Mouse (Mus musculus): ENCODE data around the gene C9.

GRCm38 (mm10) chr15:6448892-6449291, 3.8 kb downstream of the C9 start:
- no peak for TF ChIP-seq ZNF384 (IDR thresholded peaks at IDR 0.05; ENCODE audit: low read depth, low read length)
- no peak for TF ChIP-seq HCFC1 (IDR thresholded peaks at IDR 0.05; ENCODE audit: borderline replicate concordance, insufficient read depth, low read length)
- no peak for TF ChIP-seq MAFK (IDR thresholded peaks at IDR 0.05; ENCODE audit: insufficient read depth, low read depth, low read length)
- no peak for TF ChIP-seq ZC3H11A (IDR thresholded peaks at IDR 0.05; ENCODE audit: borderline replicate concordance, low read depth, low read length)
